Mouse (Mus musculus) brain, embryonic 14.5 days (tissue): Measurements from ENCODE around the gene St6galnac1. TPM values are rescaled to one million over a fixed set of nuclear protein-coding genes. Genes with fewer than 3 reads are reported as not detected.

Experiments used
- DNase-seq: peaks from one replicate; pipeline ENCODE4 v3.0.0-alpha.2; 2011; ENCODE audit warnings: low read depth
- CTCF ChIP-seq: fragments of 200-500 bp; IDR thresholded peaks from 2 replicates; pipeline ENCODE4 v1.5.1; 2012; ENCODE audit warnings: inconsistent platforms, mild to moderate bottlenecking, moderate library complexity, borderline replicate concordance; ENCODE audit not compliant: insufficient read depth, insufficient read length; ENCODE audit errors: extremely low read depth
- POLR2A ChIP-seq: fragments of 200-500 bp; IDR thresholded peaks from 2 replicates; pipeline ENCODE4 v1.6.1; 2012; ENCODE audit warnings: mild to moderate bottlenecking, inconsistent platforms, borderline replicate concordance; ENCODE audit not compliant: poor library complexity, insufficient read depth, insufficient read length, severe bottlenecking; ENCODE audit errors: extremely low read depth
- polyA plus RNA-seq: library from polyadenylated mRNA; depleted of rRNA; stranded (reverse); fragments of >200 nt; gene quantifications from 2 replicates; pipeline ENCODE4 v1.2.3, GENCODE M21; 2012

The St6galnac1 gene
- polyA plus RNA-seq, 1 experiment = not detected

DNA sequence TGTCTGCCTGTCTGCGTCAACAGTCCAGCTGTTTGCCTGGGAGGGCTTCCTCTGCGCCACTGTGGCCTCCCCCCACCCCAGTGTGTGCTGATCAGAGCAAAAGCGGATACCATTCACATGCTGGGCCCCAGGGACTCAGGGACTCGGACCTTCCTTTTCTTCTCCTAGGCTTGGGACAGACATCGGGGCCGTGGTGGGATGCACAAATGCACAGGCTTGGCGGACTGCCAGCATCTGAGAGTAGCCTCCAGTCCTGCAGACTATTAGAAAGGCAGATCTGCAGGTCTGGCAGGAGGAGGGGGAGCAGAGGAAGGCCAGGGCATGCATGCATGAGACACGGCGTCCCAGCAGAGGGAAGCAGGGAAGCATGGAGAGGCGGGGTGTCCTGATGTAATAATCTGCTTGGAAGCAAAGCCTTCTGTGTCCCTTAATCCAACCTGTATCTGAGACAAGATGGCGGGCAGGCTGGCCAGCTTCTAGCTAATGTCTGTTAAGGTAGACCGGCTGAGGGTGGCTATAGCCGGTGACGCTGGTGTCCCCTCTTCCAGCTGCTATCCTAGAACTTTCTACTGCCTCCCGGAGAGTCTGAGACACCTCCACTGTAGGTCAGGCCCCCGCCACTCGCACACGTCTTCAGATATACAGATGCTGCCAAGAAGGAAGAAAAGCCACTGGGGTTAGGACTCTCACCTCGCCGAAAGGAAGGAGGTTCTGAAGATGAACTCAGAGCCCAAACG lies 37.7 kb upstream of the St6galnac1 start:
- peak; percentile 92 for DNase-seq

DNA sequence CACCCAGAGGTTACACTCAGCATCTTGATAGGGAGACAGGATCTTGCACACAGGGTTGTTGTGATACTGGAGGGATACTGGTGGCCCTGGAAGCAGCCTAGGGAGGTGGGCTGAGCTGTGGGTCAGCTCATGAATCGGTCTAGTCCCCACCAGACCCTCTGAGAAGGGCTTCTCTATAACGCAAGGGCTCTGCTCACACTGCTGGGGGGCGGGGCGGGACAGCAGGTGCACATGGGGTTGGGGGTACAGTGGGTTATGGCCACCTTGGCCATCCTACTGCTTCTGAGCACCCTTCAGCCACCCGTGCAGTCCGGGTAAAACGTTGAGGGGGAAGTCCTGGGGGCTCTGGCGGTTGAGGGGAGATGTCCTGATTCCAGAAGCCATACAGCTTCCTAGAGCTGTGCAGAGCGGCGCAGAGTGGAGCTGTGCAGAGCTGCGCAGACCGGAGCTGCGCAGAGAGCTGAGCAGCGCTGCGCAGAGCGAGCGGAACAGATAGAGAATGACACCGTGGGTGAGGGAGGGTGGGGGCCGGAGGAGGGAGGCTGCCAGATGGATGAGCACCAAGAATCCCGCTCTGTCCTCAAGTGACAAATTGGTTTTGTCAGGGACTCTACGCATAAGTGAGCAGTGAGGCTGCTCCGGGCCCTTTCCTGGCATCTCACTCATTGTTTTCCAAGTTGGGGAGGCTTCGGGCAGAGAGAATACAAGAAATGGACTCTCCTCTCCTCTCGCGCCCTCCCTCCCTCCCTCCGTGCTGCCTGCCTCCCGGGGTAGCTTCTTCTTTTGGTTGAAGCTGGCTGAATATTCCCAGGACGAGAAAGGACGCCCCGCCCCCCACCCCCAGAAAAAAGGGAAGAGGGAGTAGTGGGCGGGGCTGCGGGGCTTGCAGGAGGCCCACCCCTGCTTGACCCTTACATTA lies 35.9 kb upstream of the St6galnac1 start:
- peak; percentile 96 for DNase-seq
- TF ChIP-seq POLR2A (peak; percentile 43; the same call in 1 of the 2 replicates), CTCF (no peak; the same call in 1 of the 2 replicates)

More for the DNA sequence above, 37.7 kb upstream of the St6galnac1 start:
- no peak for TF ChIP-seq POLR2A
- TF ChIP-seq CTCF = peak; percentile 30; the same call in 1 of the 2 replicates

DNA sequence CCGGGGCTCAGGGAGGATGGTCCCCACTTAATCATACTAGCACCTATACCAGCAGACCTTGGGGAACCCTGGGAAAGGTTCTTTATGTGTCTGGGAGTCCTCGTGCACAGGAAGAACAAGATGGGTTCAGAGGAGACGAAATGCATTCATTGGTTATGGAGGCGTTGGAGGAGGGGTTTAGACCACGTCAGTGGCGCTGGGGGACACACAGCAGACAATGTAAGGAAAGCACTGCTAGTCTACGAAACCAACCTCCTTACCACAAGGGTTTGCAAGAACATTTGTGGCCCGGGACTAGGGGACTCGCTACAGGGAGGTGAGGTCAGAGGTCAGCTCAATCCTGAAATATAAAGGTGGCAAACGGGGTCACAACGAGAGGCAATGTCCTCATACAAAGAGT lies 35.2 kb upstream of the St6galnac1 start:
- peak; percentile 88 for DNase-seq

GRCm38 (mm10) chr11:116809520-116809919 lies 34.2 kb upstream of the St6galnac1 start:
- TF ChIP-seq POLR2A (no peak), CTCF (no peak)

More for the DNA sequence above, 35.2 kb upstream of the St6galnac1 start:
- TF ChIP-seq POLR2A = no peak
- TF ChIP-seq CTCF = no peak

GRCm38 (mm10) chr11:116808811-116809395 lies 33.6 kb upstream of the St6galnac1 start:
- DNase-seq = no peak
- no peak for TF ChIP-seq CTCF
- TF ChIP-seq POLR2A = no peak

More at GRCm38 (mm10) chr11:116809520-116809919, 34.2 kb upstream of the St6galnac1 start:
- no peak for DNase-seq

GRCm38 (mm10) chr11:116807938-116808606 lies 32.8 kb upstream of the St6galnac1 start:
- peak; percentile 89 for DNase-seq
- TF ChIP-seq POLR2A (no peak), CTCF (peak; percentile 93)

DNA sequence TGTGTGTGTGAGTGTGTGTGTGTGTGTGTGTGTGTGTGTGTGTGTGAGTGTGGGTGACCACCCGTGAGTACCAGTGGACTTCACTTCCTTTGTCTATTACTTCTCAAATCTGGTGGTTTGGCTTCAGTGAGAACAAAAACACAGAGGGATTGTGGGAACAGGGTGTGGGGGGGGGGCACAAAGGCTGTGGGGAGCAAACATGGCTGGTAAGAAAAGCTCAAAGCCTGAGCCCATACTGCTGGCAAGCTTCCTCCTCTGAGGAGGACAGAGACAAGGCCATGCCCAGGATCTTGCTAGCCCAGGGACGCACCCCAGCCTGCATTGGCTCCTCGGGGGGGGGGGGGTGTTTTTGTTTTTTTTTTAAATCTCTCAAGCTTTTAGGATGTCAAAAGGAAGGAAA lies 32.2 kb upstream of the St6galnac1 start:
- no peak for DNase-seq
- TF ChIP-seq CTCF (no peak), POLR2A (no peak)

- TF ChIP-seq CTCF (no peak), POLR2A (no peak)
- peak; percentile 31 for DNase-seq
These were observed 31.8 kb upstream of the St6galnac1 start for GRCm38 (mm10) chr11:116807116-116807515.

GRCm38 (mm10) chr11:116806136-116807071 lies 31.1 kb upstream of the St6galnac1 start:
- no peak for TF ChIP-seq POLR2A
- no peak for TF ChIP-seq CTCF
- peak; percentile 33 for DNase-seq
